Mouse (Mus musculus) limb, embryonic 12.5 days (tissue): Measurements from ENCODE around the gene Bcl2a1a. TPM values are rescaled to one million over a fixed set of nuclear protein-coding genes. Genes with fewer than 3 reads are reported as not detected.
"Not testable (repeated sequence)": the region's sequence is repeated elsewhere in the genome, so short reads cannot be mapped to it uniquely, and the experiment has no call there.

ENCODE experiments used
- ATAC-seq: fragments of 200-750 bp; cut with Nextera tagmentation; 2 replicates; pipeline ENCODE4 v1.8.0; 2017; ENCODE audit warnings: low read depth, moderate TSS enrichment; ENCODE audit not compliant: insufficient number of reproducible peaks, insufficient read depth, low FRiP score, low TSS enrichment
- H3K27ac ChIP-seq: fragments of 300-500 bp; sonication (generic); 2 replicates; pipeline ENCODE4 v1.5.1; 2016; ENCODE audit warnings: mild to moderate bottlenecking, moderate library complexity
- H3K27me3 ChIP-seq: fragments of 300-500 bp; sonication (generic); 2 replicates; pipeline ENCODE4 v1.6.1; 2016; ENCODE audit warnings: mild to moderate bottlenecking, moderate library complexity
- H3K36me3 ChIP-seq: fragments of 300-500 bp; sonication (generic); 2 replicates; pipeline ENCODE4 v1.6.1; 2016; ENCODE audit warnings: mild to moderate bottlenecking, moderate library complexity
- H3K4me1 ChIP-seq: fragments of 300-500 bp; sonication (generic); replicated peaks from 2 replicates; pipeline ENCODE4 v1.6.1; 2016
- H3K4me2 ChIP-seq: fragments of 300-500 bp; sonication (generic); 2 replicates; pipeline ENCODE4 v1.6.1; 2016; ENCODE audit warnings: mild to moderate bottlenecking, moderate library complexity
- H3K4me3 ChIP-seq: fragments of 300-500 bp; sonication (generic); replicated peaks from 2 replicates; pipeline ENCODE4 v1.5.1; 2016; ENCODE audit warnings: mild to moderate bottlenecking
- H3K9ac ChIP-seq: fragments of 300-500 bp; sonication (generic); replicated peaks from 2 replicates; pipeline ENCODE4 v1.6.1; 2016; ENCODE audit warnings: mild to moderate bottlenecking, moderate library complexity
- H3K9me3 ChIP-seq: fragments of 300-500 bp; sonication (generic); 2 replicates; pipeline ENCODE4 v1.6.1; 2016; ENCODE audit warnings: mild to moderate bottlenecking, moderate library complexity
- WGBS: fragments of 180-500 bp; shearing (Covaris S2); methylation state at CpG from one replicate; pipeline ENCODE4 v1.1.7; 2016; 5-methylcytosine and 5-hydroxymethylcytosine counted together
- polyA plus RNA-seq: library from polyadenylated mRNA; unstranded; fragments of >200 nt; fragmentation: Nextera tagmentation; extraction: Ambion mirVana; gene quantifications from 2 replicates; pipeline ENCODE4 v1.2.1, GENCODE M21; 2016

Bcl2a1a gene
- polyA plus RNA-seq: not detected in 2 replicates

DNA sequence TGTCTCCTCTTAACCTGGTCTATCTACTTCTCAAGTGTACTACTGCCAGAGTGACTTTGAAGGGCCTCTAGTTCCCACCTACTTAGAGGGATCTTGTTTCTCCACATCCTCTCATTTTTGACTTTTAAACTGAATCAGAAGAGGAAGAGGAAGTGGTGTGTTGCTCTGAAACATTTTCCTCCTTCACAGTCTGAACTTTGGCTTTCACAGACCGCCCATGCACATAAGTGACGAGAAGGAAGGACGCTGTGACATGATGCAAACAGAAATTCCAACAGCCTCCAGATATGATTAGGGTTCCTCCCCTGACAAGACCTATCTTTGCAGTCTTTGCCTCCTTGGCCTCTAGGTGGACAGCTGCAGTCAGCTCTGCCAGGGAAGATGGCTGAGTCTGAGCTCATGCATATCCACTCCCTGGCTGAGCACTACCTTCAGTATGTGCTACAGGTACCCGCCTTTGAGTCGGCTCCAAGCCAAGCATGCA is at the start of gene Bcl2a1a:
TSS of gene Bcl2a1a (plus strand) at position 231 of the 484 bp plus-strand sequence.
- WGBS: 85% methylated on average over 5 of the region's 5 CpGs
- H3K9me3 ChIP-seq, H3K27me3 ChIP-seq, H3K9ac ChIP-seq, H3K36me3 ChIP-seq, ATAC-seq, H3K27ac ChIP-seq, H3K4me2 ChIP-seq, H3K4me3 ChIP-seq, H3K4me1 ChIP-seq: not testable (repeated sequence)

DNA sequence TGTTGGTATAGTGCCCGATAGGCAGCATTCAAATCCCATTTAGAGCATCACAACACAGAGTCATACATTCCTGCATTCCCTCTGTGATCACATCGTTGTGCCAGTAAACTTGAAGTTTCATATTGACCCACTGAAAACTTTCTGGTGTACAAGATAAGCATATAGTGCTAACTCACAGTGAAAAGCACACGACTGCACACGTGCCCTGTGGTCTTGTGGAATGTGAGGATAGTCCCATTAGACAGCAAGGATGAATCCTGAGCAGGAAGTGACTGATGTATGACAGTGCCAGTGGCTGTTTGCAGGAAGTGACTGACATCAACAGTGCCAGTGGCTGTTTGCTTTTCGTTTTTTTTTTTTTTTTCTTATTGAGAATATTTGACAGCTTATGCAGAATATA is 40.1 kb upstream of the Bcl2a1a start:
- H3K9ac ChIP-seq, H3K4me1 ChIP-seq, H3K27me3 ChIP-seq, ATAC-seq, H3K4me3 ChIP-seq, H3K9me3 ChIP-seq, H3K27ac ChIP-seq, H3K4me2 ChIP-seq, H3K36me3 ChIP-seq: not testable (repeated sequence)
- 74% methylated on average over 5 of the region's 5 CpGs for WGBS

DNA sequence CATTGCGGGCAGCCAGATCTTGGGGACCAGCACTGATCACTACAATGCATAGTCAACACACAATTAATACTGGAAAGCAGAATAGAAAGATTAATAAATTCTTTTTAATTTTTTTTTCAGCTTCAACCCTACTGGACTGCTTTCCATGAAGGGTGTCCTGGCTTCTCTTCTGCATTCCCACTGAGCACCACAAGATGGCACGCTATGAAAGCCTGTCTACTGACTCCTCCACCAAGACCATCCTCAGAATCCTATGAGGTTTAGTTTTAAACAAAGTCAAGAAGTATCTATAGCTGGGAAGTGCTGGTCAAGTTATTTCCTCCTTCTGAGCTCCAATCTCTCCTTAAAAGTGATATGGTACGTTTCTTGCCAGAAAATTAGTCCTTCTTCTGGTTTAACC is 18.4 kb upstream of the Bcl2a1a start:
- not testable (repeated sequence) for H3K27me3 ChIP-seq, H3K9me3 ChIP-seq, H3K9ac ChIP-seq, ATAC-seq, H3K4me1 ChIP-seq, H3K4me2 ChIP-seq, H3K36me3 ChIP-seq, H3K4me3 ChIP-seq, H3K27ac ChIP-seq
- WGBS: 17% methylated on average over 1 of the region's 3 CpGs

DNA sequence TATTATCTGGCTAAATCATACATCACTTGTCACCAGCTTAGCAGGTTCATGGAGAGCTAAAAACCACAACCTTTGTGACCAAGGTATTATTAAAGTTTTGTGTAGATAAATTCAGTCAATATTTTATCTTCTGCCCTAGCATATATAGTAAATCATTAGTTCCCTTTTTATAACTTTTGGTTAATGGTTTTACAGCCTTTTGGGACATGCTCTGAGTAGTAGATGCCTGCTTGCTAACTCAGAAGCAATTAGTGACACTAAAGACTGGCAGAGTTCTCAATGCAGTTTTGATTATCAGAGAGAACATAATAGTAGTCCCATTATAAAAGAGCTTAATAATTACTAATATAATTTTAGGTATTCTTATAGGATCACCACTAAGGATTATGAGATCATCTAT is 5.2 kb upstream of the Bcl2a1a start:
- ATAC-seq: not testable (repeated sequence)

DNA sequence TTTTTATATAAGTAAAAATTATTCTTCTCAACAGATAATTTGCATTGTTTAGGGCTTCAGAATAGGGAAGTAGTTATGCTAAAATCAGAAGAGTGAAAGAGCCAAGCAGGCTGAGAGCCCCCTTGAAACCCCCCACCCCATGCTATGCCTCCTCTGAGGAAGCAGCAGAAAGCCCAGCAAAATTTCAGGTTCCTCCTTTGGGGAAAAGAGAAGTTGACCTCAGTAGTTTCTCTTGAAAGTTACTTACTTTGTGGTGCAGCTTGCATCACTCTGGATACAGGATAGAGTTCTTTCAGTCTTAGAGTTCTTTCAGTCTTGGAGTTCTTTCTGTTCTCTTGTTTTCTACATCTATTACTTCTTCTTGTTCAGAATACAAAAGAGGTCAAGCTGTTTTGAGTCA is 3.5 kb upstream of the Bcl2a1a start:
- H3K36me3 ChIP-seq, H3K27me3 ChIP-seq, H3K4me3 ChIP-seq, H3K4me1 ChIP-seq, H3K9ac ChIP-seq, ATAC-seq, H3K4me2 ChIP-seq, H3K9me3 ChIP-seq, H3K27ac ChIP-seq: not testable (repeated sequence)

More for the DNA sequence above, 5.2 kb upstream of the Bcl2a1a start:
- H3K4me3 ChIP-seq, H3K9me3 ChIP-seq, H3K27ac ChIP-seq, H3K4me1 ChIP-seq, H3K9ac ChIP-seq, H3K27me3 ChIP-seq, H3K4me2 ChIP-seq, H3K36me3 ChIP-seq: not testable (repeated sequence)

DNA sequence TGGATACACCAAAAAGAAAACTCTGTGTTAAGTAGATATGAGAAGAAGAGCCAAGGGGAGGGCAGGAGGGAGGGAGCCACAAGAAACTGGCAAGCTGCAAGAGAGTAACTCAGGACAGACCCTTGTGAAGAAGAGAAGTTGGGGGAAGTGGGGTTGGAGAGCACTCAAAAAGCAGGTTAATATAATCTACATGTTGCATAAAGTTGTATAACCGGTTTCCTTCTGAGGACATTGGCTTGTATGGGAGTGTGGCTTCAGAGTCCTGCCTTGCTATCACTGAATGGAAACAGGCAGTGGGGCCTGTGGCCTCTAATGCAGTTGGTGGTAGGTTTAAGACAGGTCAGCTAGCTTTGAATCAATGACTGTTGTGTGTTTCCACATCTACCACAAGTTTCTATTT is 1.5 kb upstream of the Bcl2a1a start:
- H3K27ac ChIP-seq, H3K9me3 ChIP-seq, H3K36me3 ChIP-seq, ATAC-seq, H3K4me3 ChIP-seq, H3K4me1 ChIP-seq, H3K27me3 ChIP-seq, H3K9ac ChIP-seq, H3K4me2 ChIP-seq: not testable (repeated sequence)
- WGBS: 60% methylated on average over 1 of the region's 1 CpGs

DNA sequence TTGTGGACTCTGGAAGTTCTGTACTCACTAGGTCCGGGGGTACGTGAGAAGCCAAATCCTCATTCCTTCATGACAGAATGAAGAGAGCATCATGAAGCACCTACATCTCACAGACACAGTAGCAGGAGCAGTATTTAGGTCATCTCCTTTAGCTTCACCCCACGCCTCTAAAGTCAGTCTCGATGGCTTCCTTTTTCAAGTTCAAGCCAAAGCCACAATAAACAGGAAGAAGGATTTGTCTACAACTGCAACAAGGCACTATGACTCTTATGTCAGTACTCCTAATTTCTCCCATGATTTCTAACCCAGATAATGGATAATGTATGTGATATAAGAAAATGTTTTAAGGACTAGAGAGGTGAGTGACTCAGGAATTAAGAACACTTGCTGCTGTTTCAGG is 665 bp upstream of the Bcl2a1a start:
- H3K4me1 ChIP-seq, H3K27me3 ChIP-seq, H3K9me3 ChIP-seq, H3K36me3 ChIP-seq, H3K4me3 ChIP-seq, H3K4me2 ChIP-seq, H3K27ac ChIP-seq, ATAC-seq, H3K9ac ChIP-seq: not testable (repeated sequence)
- WGBS: 91% methylated on average over 3 of the region's 4 CpGs

DNA sequence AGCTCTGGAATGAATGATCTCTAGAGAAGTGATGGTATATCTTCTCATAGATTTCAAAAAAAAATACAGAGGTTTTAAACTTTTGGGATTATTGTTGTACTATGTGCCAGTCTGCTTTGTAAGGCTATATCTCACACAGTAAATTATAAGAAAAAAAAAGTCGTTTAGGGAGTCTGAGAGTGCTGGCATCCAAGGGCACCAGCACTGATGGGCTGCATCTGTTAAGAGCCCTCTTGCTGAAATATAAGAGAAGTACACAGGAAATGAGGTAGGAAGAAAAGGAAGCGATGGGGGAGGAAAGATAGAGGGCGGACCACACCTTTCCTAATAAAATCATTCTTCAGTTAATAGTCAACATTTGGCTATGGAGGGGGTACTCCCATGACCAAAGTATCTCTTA is 2.2 kb downstream of the Bcl2a1a start:
- H3K4me2 ChIP-seq: no peak overlapping the region
- ATAC-seq: no peak
- no peaks in the 10 kb centered on the region for H3K9me3 ChIP-seq
- no peaks in the 10 kb centered on the region for H3K27me3 ChIP-seq
- H3K4me1 ChIP-seq: no peaks in the 10 kb centered on the region
- H3K4me3 ChIP-seq: no peak overlapping the region
- H3K9ac ChIP-seq: no peak overlapping the region
- no peak overlapping the region for H3K27ac ChIP-seq
- H3K36me3 ChIP-seq: no peaks in the 10 kb centered on the region
- 81% methylated on average over 3 of the region's 3 CpGs for WGBS

DNA sequence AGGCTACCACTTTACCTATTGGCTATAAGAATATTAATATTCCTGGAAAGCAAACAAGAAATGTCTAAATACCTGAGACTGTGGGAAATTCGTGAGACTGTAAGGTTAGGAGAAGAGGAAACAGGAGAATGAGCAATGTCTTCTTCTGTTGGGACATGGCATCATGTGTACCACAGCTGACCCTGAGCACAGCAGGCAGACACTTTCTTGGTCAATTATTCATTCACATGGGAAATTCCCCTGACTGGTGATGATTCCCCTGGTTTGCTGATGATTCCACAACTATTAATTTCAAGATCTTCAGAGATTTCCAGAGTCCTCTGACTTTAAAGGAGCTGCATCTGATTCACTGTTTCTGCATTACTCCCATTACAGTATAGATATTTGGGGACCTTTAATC is 3.3 kb downstream of the Bcl2a1a start:
- H3K4me3 ChIP-seq, H3K9ac ChIP-seq, H3K4me1 ChIP-seq, H3K27ac ChIP-seq, H3K4me2 ChIP-seq, H3K9me3 ChIP-seq, H3K36me3 ChIP-seq, ATAC-seq, H3K27me3 ChIP-seq: not testable (repeated sequence)
- 58% methylated on average over 1 of the region's 1 CpGs for WGBS

DNA sequence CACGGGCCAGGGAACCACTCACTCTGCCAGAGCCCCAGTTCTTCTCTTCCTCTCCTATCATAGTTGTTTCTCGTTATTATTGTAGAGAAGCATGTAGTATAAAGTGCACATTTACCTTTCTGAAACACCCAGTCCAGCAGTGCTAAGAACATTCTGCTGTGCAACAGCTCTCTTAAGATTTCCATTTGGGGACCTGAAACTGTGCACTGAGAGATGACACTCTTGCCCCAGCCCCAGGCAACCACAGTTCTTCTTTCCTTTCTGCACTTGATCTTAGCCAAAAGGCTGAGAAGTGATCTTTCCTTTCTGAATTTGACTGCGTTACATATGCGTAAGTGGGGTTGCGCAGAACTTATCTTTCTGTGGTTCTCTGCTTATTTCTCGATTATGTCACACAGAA is 9.8 kb downstream of the Bcl2a1a start:
- H3K4me1 ChIP-seq, ATAC-seq, H3K4me3 ChIP-seq, H3K36me3 ChIP-seq, H3K4me2 ChIP-seq, H3K27me3 ChIP-seq, H3K9ac ChIP-seq, H3K27ac ChIP-seq, H3K9me3 ChIP-seq: not testable (repeated sequence)
- 50% methylated on average over 1 of the region's 6 CpGs for WGBS

DNA sequence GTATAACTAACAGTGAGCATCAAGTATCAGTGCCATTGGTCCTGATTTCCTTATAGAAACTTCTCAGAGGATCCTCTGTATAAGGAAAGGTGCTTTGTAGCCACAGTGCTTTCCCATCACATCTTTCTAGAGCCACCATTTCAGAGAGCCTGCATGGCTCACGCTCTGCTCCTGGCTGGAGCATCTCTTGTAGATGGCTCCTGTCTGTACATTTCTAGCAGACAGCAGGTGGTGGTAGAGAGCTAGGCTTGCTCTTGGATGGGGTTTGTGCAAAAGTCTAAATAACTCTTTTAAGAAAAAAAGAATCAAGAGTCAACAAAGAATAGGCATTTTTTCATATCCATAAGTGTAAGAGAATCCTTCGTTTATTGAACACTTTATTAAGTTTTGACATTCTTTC is 12.8 kb downstream of the Bcl2a1a start:
- not testable (repeated sequence) for H3K9me3 ChIP-seq, H3K36me3 ChIP-seq, ATAC-seq, H3K4me3 ChIP-seq, H3K27ac ChIP-seq, H3K4me2 ChIP-seq, H3K27me3 ChIP-seq, H3K4me1 ChIP-seq, H3K9ac ChIP-seq
- WGBS: 73% methylated on average over 2 of the region's 2 CpGs

DNA sequence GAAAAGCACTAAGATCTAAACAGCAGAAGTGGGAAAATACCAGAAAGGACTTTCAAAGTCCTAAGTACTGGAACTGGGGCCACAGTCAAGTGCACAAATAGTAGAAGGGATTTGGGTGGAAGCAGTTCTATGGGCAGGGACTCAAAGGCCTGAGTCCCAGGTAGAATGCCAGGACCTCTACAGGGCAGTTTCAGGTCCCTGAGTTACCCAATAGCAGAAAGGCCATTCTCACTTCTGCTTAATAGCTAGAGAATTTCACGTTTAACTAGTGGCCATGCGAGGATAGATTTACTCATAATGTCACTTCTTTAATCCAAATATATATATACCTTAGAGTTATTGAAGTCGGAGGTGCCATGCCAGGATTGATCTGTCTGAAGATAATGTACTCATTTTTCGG is 20.2 kb downstream of the Bcl2a1a start:
- H3K36me3 ChIP-seq, H3K27ac ChIP-seq, H3K4me1 ChIP-seq, H3K27me3 ChIP-seq, H3K4me2 ChIP-seq, H3K9ac ChIP-seq, ATAC-seq, H3K4me3 ChIP-seq, H3K9me3 ChIP-seq: not testable (repeated sequence)
- WGBS: 77% methylated on average over 4 of the region's 4 CpGs
